Mouse (Mus musculus) subcutaneous adipose tissue, adult 2 months (tissue): ENCODE measurements around the gene Clgn. TPM values are rescaled to one million over a fixed set of nuclear protein-coding genes. Genes with fewer than 3 reads are reported as not detected.

ENCODE experiments used
- polyA plus RNA-seq: library from polyadenylated mRNA; depleted of rRNA; stranded (reverse); fragments of >200 nt; gene quantifications from 2 replicates; pipeline ENCODE4 v1.2.3, GENCODE M21; 2012; ENCODE audit warnings: low replicate concordance; rRNA removed

Gene Clgn
- polyA plus RNA-seq, result not detected in 2 replicates

GRCm38 (mm10) chr8:83389316-83390005 lies at the start of gene Clgn:
TSS of gene Clgn (plus strand) at chr8:83389867.

GRCm38 (mm10) chr8:83348263-83348662 lies 41.4 kb upstream of the Clgn start, which contains the start of gene Mgat4d:
TSS of gene Mgat4d (plus strand) at chr8:83348471.

GRCm38 (mm10) chr8:83458222-83458621 lies 68.6 kb downstream of the Clgn start, which contains the start of gene Scoc:
TSS of gene Scoc (minus strand) at chr8:83458391.

Other genes with a start within 250 kb of the Clgn start
- 4.9 and 9.0 TPM in 2 replicates for gene Tbc1d9, start 224.5 kb upstream of the Clgn start, polyA plus RNA-seq
- gene Gm10645, start 223.7 kb upstream of the Clgn start, polyA plus RNA-seq, result 0.24 and 1.1 TPM in 2 replicates
- gene Ucp1, start 99.5 kb upstream of the Clgn start, polyA plus RNA-seq, result 159 and 455 TPM in 2 replicates
- 6.6 and 8.1 TPM in 2 replicates for gene Elmod2, start 57.4 kb upstream of the Clgn start, polyA plus RNA-seq
- not detected in 2 replicates for gene Mgat4d, start 41.4 kb upstream of the Clgn start, polyA plus RNA-seq
- gene Scoc, start 68.5 kb downstream of the Clgn start, polyA plus RNA-seq, result 10.6 and 15.4 TPM in 2 replicates
- gene Olfr370, start 145.9 kb downstream of the Clgn start, polyA plus RNA-seq, result not detected in 2 replicates
- 425 and 518 TPM in 2 replicates for gene Ndufb7, start 176.8 kb downstream of the Clgn start, polyA plus RNA-seq
- 697 and 709 TPM in 2 replicates for gene Tecr, start 218.1 kb downstream of the Clgn start, polyA plus RNA-seq
- gene Dnajb1, start 218.3 kb downstream of the Clgn start, polyA plus RNA-seq, result 26.1 and 34.8 TPM in 2 replicates